Mouse (Mus musculus) liver, postnatal 0 days (tissue): ENCODE data around the gene Hgd.

Experiments used
- CTCF ChIP-seq: sonication (generic); IDR thresholded peaks from 2 replicates; pipeline ENCODE4 v1.5.1; 2016; ENCODE audit warnings: antibody characterized with exemption, low read depth
- EP300 ChIP-seq: IDR thresholded peaks from 2 replicates; pipeline ENCODE4 v1.6.1; 2016; ENCODE audit warnings: antibody characterized with exemption, low read depth, mild to moderate bottlenecking

DNA sequence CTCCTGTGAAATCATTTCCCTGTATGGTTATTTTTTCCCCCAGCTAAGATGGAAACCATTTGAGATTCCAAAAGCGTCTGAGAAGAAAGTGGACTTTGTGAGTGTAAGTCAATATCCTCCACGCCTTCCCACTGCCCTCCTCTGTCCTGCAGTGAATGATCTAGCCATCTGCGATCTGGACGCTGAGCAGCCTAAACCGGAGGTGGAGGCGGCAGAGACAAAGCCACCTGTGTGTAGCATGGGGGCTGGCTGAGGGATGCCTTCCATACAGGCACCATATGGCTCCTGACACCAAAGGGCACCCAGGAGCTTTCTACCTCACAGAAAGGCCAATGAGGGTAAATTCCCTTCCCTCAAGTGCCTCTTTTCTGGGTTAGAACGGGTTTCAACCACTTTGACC lies 31.1 kb downstream of the Hgd start:
- TF ChIP-seq EP300 (no peak), CTCF (no peak)
